Comparison of ENCODE assay signal across 8 mouse cellular contexts in genomic region chr19:36833788-36834531, GRCm38 (mm10). TPM values are rescaled to one million over a fixed set of nuclear protein-coding genes. Genes with fewer than 3 reads are reported as not detected.
DNase-seq lines count a peak whose midpoint lies in the region; ATAC-seq and TF ChIP-seq lines count a peak whose summit lies in the region.

Gene Tnks2 (plus strand): TSS chr19:36834232.

- TF ChIP-seq CTCF in bone marrow, adult 2 months (IDR thresholded peaks at IDR 0.05; ENCODE audit: control insufficient read depth, insufficient read depth, low read length) = no peak

- H3K4me2 ChIP-seq in embryonic facial prominence, embryonic 15.5 days (replicated peaks) = peak within 1 kb of the TSS; percentile 61
- peak within 1 kb of the TSS; percentile 66 for H3K4me2 ChIP-seq in kidney, embryonic 14.5 days (replicated peaks; ENCODE audit: low read depth, low read length)
- peak within 1 kb of the TSS; percentile 52 for H3K4me2 ChIP-seq in limb, embryonic 15.5 days

- peak; percentile 93 for DNase-seq in 416B (ENCODE audit: low read depth)
- DNase-seq in heart, adult 9 months (ENCODE audit: low spot score in 2 of 2) = peak; percentile 96 to 97
- DNase-seq in monocyte, adult 2 months (ENCODE audit: low read depth in 1 of 2, low spot score in 2 of 2) = peak; percentile 69 to 86
- peak; percentile 96 to 97 for DNase-seq in spleen, postnatal 36 days (ENCODE audit: low spot score in 2 of 2)

- H3K4me1 ChIP-seq in bone marrow, adult 2 months (ENCODE audit: control insufficient read depth, insufficient read depth, low read length) = no peaks in the 10 kb centered on the region; the same call in 1 of the 2 replicates
- peaks cover 14% of the 10 kb centered on the region for H3K4me1 ChIP-seq in embryonic facial prominence, embryonic 15.5 days
- H3K4me1 ChIP-seq in kidney, embryonic 14.5 days (ENCODE audit: control insufficient read depth, insufficient read depth, low read length) = peaks cover 12% of the 10 kb centered on the region
- peaks cover 15% of the 10 kb centered on the region for H3K4me1 ChIP-seq in limb, embryonic 15.5 days

- H3K36me3 ChIP-seq in embryonic facial prominence, embryonic 15.5 days = peaks cover 6% of the 10 kb centered on the region; the same call in 1 of the 2 replicates
- H3K36me3 ChIP-seq in kidney, embryonic 14.5 days (ENCODE audit: control insufficient read depth, insufficient read depth, low read length) = peaks cover 6% of the 10 kb centered on the region
- peaks cover 8% of the 10 kb centered on the region; the same call in 1 of the 2 replicates for H3K36me3 ChIP-seq in limb, embryonic 15.5 days

- no peaks in the 10 kb centered on the region for H3K27me3 ChIP-seq in embryonic facial prominence, embryonic 15.5 days
- H3K27me3 ChIP-seq in kidney, embryonic 14.5 days (ENCODE audit: control insufficient read depth, insufficient read depth, low read length) = no peaks in the 10 kb centered on the region
- no peaks in the 10 kb centered on the region for H3K27me3 ChIP-seq in limb, embryonic 15.5 days

- H3K4me3 ChIP-seq in bone marrow, adult 2 months (replicated peaks; ENCODE audit: control insufficient read depth, low read depth, low read length) = peak within 1 kb of the TSS; percentile 81
- peak within 1 kb of the TSS; percentile 96 for H3K4me3 ChIP-seq in embryonic facial prominence, embryonic 15.5 days (replicated peaks)
- H3K4me3 ChIP-seq in kidney, embryonic 14.5 days (ENCODE audit: low read length) = peak within 1 kb of the TSS; percentile 99
- peak within 1 kb of the TSS; percentile 96 for H3K4me3 ChIP-seq in limb, embryonic 15.5 days

- H3K9me3 ChIP-seq in embryonic facial prominence, embryonic 15.5 days (replicated peaks) = no peaks in the 10 kb centered on the region
- H3K9me3 ChIP-seq in kidney, embryonic 14.5 days (ENCODE audit: control insufficient read depth, low read length) = no peaks in the 10 kb centered on the region
- no peaks in the 10 kb centered on the region for H3K9me3 ChIP-seq in limb, embryonic 15.5 days

- TF ChIP-seq POLR2A in bone marrow, adult 2 months (IDR thresholded peaks at IDR 0.05; ENCODE audit: borderline replicate concordance, control insufficient read depth, low read depth, low read length) = peak; percentile 91; the same call in 1 of the 2 replicates

- H3K27ac ChIP-seq in bone marrow, adult 2 months (ENCODE audit: control insufficient read depth, insufficient read depth, low read depth, low read length, poor library complexity) = peak within 1 kb of the TSS; percentile 99
- H3K27ac ChIP-seq in embryonic facial prominence, embryonic 15.5 days (replicated peaks) = peak within 1 kb of the TSS; percentile 98
- peak within 1 kb of the TSS; percentile 99 for H3K27ac ChIP-seq in kidney, embryonic 14.5 days (ENCODE audit: low read depth, low read length)
- H3K27ac ChIP-seq in limb, embryonic 15.5 days = peak within 1 kb of the TSS; percentile 97

- WGBS in bone marrow, adult 2 months = under 1% methylated on average over 73 of the region's 73 CpGs
- under 1% methylated on average over 70 of the region's 73 CpGs for WGBS in embryonic facial prominence, embryonic 15.5 days
- WGBS in kidney, embryonic 14.5 days = under 1% methylated on average over 65 of the region's 73 CpGs
- WGBS in limb, embryonic 15.5 days = under 1% methylated on average over 56 of the region's 73 CpGs

- H3K9ac ChIP-seq in embryonic facial prominence, embryonic 15.5 days = peak within 1 kb of the TSS; percentile 86
- peak within 1 kb of the TSS; percentile 99 for H3K9ac ChIP-seq in kidney, embryonic 14.5 days (ENCODE audit: low read depth, low read length)
- peak within 1 kb of the TSS; percentile 97 for H3K9ac ChIP-seq in limb, embryonic 15.5 days

- peak; percentile 96 for ATAC-seq in embryonic facial prominence, embryonic 15.5 days (ENCODE audit: insufficient number of reproducible peaks, low FRiP score, low TSS enrichment, low read depth)
- ATAC-seq in kidney, embryonic 14.5 days (ENCODE audit: low FRiP score, low TSS enrichment) = peak; percentile 97
- peak; percentile 91 for ATAC-seq in limb, embryonic 15.5 days (ENCODE audit: insufficient number of reproducible peaks, low FRiP score, low TSS enrichment, low read depth)

RNA-seq across cellular contexts. Expression of gene Tnks2, which starts in this region (rescaled TPM):
- polyA plus RNA-seq in bone marrow, adult 2 months (2011; ENCODE audit: insufficient read depth, insufficient read length, low replicate concordance, missing spikeins) = 9.2 and 20.4 TPM in 2 replicates
- polyA plus RNA-seq in embryonic facial prominence, embryonic 15.5 days (2015; fragmentation: Nextera tagmentation; extraction: Ambion mirVana) = 45.3 and 45.4 TPM in 2 replicates
- polyA plus RNA-seq in kidney, embryonic 14.5 days (2014; fragmentation: Nextera tagmentation; extraction: Ambion mirVana) = 55.7 and 93.9 TPM in 2 replicates
- 31.9 and 45.7 TPM in 2 replicates for polyA plus RNA-seq in limb, embryonic 15.5 days (2015; fragmentation: Nextera tagmentation; extraction: Ambion mirVana)

Comparison
In these comparisons a context has a peak if more than half of its experiments do, and no peak if none do; other contexts are left out.
1. Peak in every context shown above with its lines: DNase-seq, ATAC-seq, H3K4me3 ChIP-seq and H3K27ac ChIP-seq.